Mouse (Mus musculus) forebrain, embryonic 12.5 days (tissue): Measurements from ENCODE around the gene Thumpd2. TPM values are rescaled to one million over a fixed set of nuclear protein-coding genes. Genes with fewer than 3 reads are reported as not detected.

ENCODE experiments used
- ATAC-seq: fragments of 200-750 bp; cut with Nextera tagmentation; 2 replicates; pipeline ENCODE4 v1.8.0; 2017; ENCODE audit warnings: moderate TSS enrichment; ENCODE audit not compliant: low FRiP score
- H3K27ac ChIP-seq: fragments of 300-500 bp; sonication (generic); 2 replicates; pipeline ENCODE4 v1.5.1; 2016; ENCODE audit warnings: mild to moderate bottlenecking
- H3K27me3 ChIP-seq: fragments of 300-500 bp; sonication (generic); 2 replicates; pipeline ENCODE4 v1.6.1; 2016; ENCODE audit warnings: mild to moderate bottlenecking
- H3K36me3 ChIP-seq: fragments of 300-500 bp; sonication (generic); replicated peaks from 2 replicates; pipeline ENCODE4 v1.6.1; 2016; ENCODE audit warnings: mild to moderate bottlenecking
- H3K4me1 ChIP-seq: fragments of 300-500 bp; sonication (generic); 2 replicates; pipeline ENCODE4 v1.6.1; 2016
- H3K4me2 ChIP-seq: fragments of 300-500 bp; sonication (generic); 2 replicates; pipeline ENCODE4 v1.6.1; 2016; ENCODE audit warnings: mild to moderate bottlenecking, moderate library complexity
- H3K4me3 ChIP-seq: fragments of 300-500 bp; sonication (generic); replicated peaks from 2 replicates; pipeline ENCODE4 v1.5.1; 2016; ENCODE audit warnings: mild to moderate bottlenecking
- H3K9ac ChIP-seq: fragments of 300-500 bp; sonication (generic); 2 replicates; pipeline ENCODE4 v1.6.1; 2016; ENCODE audit warnings: mild to moderate bottlenecking
- H3K9me3 ChIP-seq: fragments of 300-500 bp; sonication (generic); 2 replicates; pipeline ENCODE4 v1.6.1; 2016
- WGBS: fragments of 180-500 bp; shearing (Covaris S2); methylation state at CpG from one replicate; pipeline ENCODE4 v1.1.7; 2016; 5-methylcytosine and 5-hydroxymethylcytosine counted together
- polyA plus RNA-seq: library from polyadenylated mRNA; unstranded; fragments of >200 nt; fragmentation: Nextera tagmentation; extraction: Ambion mirVana; gene quantifications from 2 replicates; pipeline ENCODE4 v1.2.1, GENCODE M21; 2016

The Thumpd2 gene
- polyA plus RNA-seq: 15.0 and 15.5 TPM in 2 replicates

- Histone ChIP-seq H3K9ac (peak within 1 kb of the TSS; percentile 89), H3K4me3 (peak within 1 kb of the TSS; percentile 89), H3K27me3 (no peaks in the 10 kb centered on the region), H3K36me3 (0 out of 2 replicates have a peak, but pooled peaks cover 3% of the 10 kb centered on the region), H3K4me1 (peaks cover 4% of the 10 kb centered on the region; the same call in 1 of the 2 replicates), H3K27ac (no peak within 1 kb of the TSS), H3K4me2 (peak within 1 kb of the TSS; percentile 64), H3K9me3 (no peaks in the 10 kb centered on the region)
- 2% methylated on average over 29 of the region's 29 CpGs for WGBS
- ATAC-seq: peak; percentile 96
Observed at GRCm38 (mm10) chr17:81064979-81065311, at the start of gene Thumpd2. Gene Thumpd2, minus strand, starts transcription at chr17:81065082.

GRCm38 (mm10) chr17:81104237-81104636, 39.4 kb upstream of the Thumpd2 start:
- no peak for ATAC-seq
- H3K9ac ChIP-seq: no peak overlapping the region
- H3K4me1 ChIP-seq: no peaks in the 10 kb centered on the region
- H3K27ac ChIP-seq: no peak overlapping the region
- H3K9me3 ChIP-seq: no peaks in the 10 kb centered on the region
- H3K4me3 ChIP-seq: no peak overlapping the region
- no peak overlapping the region for H3K4me2 ChIP-seq
- H3K27me3 ChIP-seq: no peaks in the 10 kb centered on the region
- WGBS: 86% methylated on average over 2 of the region's 2 CpGs
- no peaks in the 10 kb centered on the region for H3K36me3 ChIP-seq

- no peak overlapping the region for H3K4me2 ChIP-seq
- no peak overlapping the region for H3K27ac ChIP-seq
- no peaks in the 10 kb centered on the region for H3K9me3 ChIP-seq
- ATAC-seq: no peak
- H3K4me1 ChIP-seq: no peaks in the 10 kb centered on the region
- 81% methylated on average over 8 of the region's 8 CpGs for WGBS
- H3K36me3 ChIP-seq: no peaks in the 10 kb centered on the region
- no peak overlapping the region for H3K4me3 ChIP-seq
- H3K27me3 ChIP-seq: no peaks in the 10 kb centered on the region
- no peak overlapping the region for H3K9ac ChIP-seq
Observed at GRCm38 (mm10) chr17:81102866-81103265, 38.0 kb upstream of the Thumpd2 start.

- no peak for ATAC-seq
- Histone ChIP-seq H3K4me3 (no peak overlapping the region), H3K27ac (no peak overlapping the region), H3K27me3 (no peaks in the 10 kb centered on the region), H3K36me3 (no peaks in the 10 kb centered on the region), H3K9ac (no peak overlapping the region), H3K9me3 (no peaks in the 10 kb centered on the region), H3K4me2 (no peak overlapping the region), H3K4me1 (no peaks in the 10 kb centered on the region)
Observed at GRCm38 (mm10) chr17:81098444-81098843, 33.6 kb upstream of the Thumpd2 start.

GRCm38 (mm10) chr17:81096490-81096889, 31.6 kb upstream of the Thumpd2 start:
- no peaks in the 10 kb centered on the region for H3K4me1 ChIP-seq
- no peak overlapping the region for H3K4me2 ChIP-seq
- no peaks in the 10 kb centered on the region for H3K27me3 ChIP-seq
- no peak overlapping the region for H3K4me3 ChIP-seq
- no peak overlapping the region for H3K27ac ChIP-seq
- ATAC-seq: no peak
- no peak overlapping the region for H3K9ac ChIP-seq
- no peaks in the 10 kb centered on the region for H3K36me3 ChIP-seq
- WGBS: 67% methylated on average over 2 of the region's 2 CpGs
- no peaks in the 10 kb centered on the region for H3K9me3 ChIP-seq

- ATAC-seq: no peak
- Histone ChIP-seq H3K9ac (no peak overlapping the region), H3K4me2 (no peak overlapping the region), H3K4me1 (no peaks in the 10 kb centered on the region), H3K4me3 (no peak overlapping the region), H3K27me3 (no peaks in the 10 kb centered on the region), H3K9me3 (no peaks in the 10 kb centered on the region), H3K27ac (no peak overlapping the region), H3K36me3 (no peaks in the 10 kb centered on the region)
- WGBS: 90% methylated on average over 5 of the region's 5 CpGs
Observed at GRCm38 (mm10) chr17:81092794-81093193, 27.9 kb upstream of the Thumpd2 start.

- Histone ChIP-seq H3K4me3 (no peak overlapping the region), H3K36me3 (no peaks in the 10 kb centered on the region), H3K9me3 (no peaks in the 10 kb centered on the region), H3K27ac (no peak overlapping the region), H3K4me1 (no peaks in the 10 kb centered on the region), H3K27me3 (no peaks in the 10 kb centered on the region), H3K9ac (no peak overlapping the region), H3K4me2 (no peak overlapping the region)
- ATAC-seq: no peak
- 78% methylated on average over 3 of the region's 3 CpGs for WGBS
Observed at GRCm38 (mm10) chr17:81088866-81089265, 24.0 kb upstream of the Thumpd2 start.

GRCm38 (mm10) chr17:81087735-81088134, 22.9 kb upstream of the Thumpd2 start:
- Histone ChIP-seq H3K4me1 (no peaks in the 10 kb centered on the region), H3K27me3 (no peaks in the 10 kb centered on the region), H3K9ac (no peak overlapping the region), H3K36me3 (no peaks in the 10 kb centered on the region), H3K9me3 (no peaks in the 10 kb centered on the region), H3K27ac (no peak overlapping the region), H3K4me3 (no peak overlapping the region), H3K4me2 (no peak overlapping the region)
- 85% methylated on average over 4 of the region's 4 CpGs for WGBS
- ATAC-seq: no peak

- H3K4me3 ChIP-seq: peak overlapping the region; percentile 89
- H3K27ac ChIP-seq: no peak overlapping the region
- H3K36me3 ChIP-seq: 0 out of 2 replicates have a peak, but pooled peaks cover 3% of the 10 kb centered on the region
- no peaks in the 10 kb centered on the region for H3K27me3 ChIP-seq
- H3K4me2 ChIP-seq: peak overlapping the region; percentile 64
- peak; percentile 28 for ATAC-seq
- H3K9ac ChIP-seq: peak overlapping the region; percentile 89
- H3K4me1 ChIP-seq: peaks cover 4% of the 10 kb centered on the region; the same call in 1 of the 2 replicates
- 18% methylated on average over 28 of the region's 28 CpGs for WGBS
- no peaks in the 10 kb centered on the region for H3K9me3 ChIP-seq
Observed at GRCm38 (mm10) chr17:81064279-81064978, 453 bp downstream of the Thumpd2 start.

GRCm38 (mm10) chr17:81063346-81063745, 1.5 kb downstream of the Thumpd2 start:
- Histone ChIP-seq H3K4me3 (no peak overlapping the region), H3K4me2 (no peak overlapping the region), H3K9ac (no peak overlapping the region), H3K27ac (no peak overlapping the region), H3K4me1 (peaks cover 4% of the 10 kb centered on the region; the same call in 1 of the 2 replicates), H3K36me3 (0 out of 2 replicates have a peak, but pooled peaks cover 3% of the 10 kb centered on the region), H3K27me3 (no peaks in the 10 kb centered on the region), H3K9me3 (no peaks in the 10 kb centered on the region)
- ATAC-seq: no peak
- WGBS: 89% methylated on average over 3 of the region's 3 CpGs

- Histone ChIP-seq H3K27ac (no peak overlapping the region), H3K9ac (no peak overlapping the region), H3K27me3 (no peaks in the 10 kb centered on the region), H3K4me3 (no peak overlapping the region), H3K36me3 (0 out of 2 replicates have a peak, but pooled peaks cover 3% of the 10 kb centered on the region), H3K4me2 (no peak overlapping the region), H3K9me3 (no peaks in the 10 kb centered on the region), H3K4me1 (peaks cover 4% of the 10 kb centered on the region; the same call in 1 of the 2 replicates)
- 82% methylated on average over 6 of the region's 6 CpGs for WGBS
- ATAC-seq: no peak
Observed at GRCm38 (mm10) chr17:81062349-81062871, 2.5 kb downstream of the Thumpd2 start.

GRCm38 (mm10) chr17:81056796-81057381, 8.0 kb downstream of the Thumpd2 start:
- Histone ChIP-seq H3K9ac (no peak overlapping the region), H3K27ac (no peak overlapping the region), H3K36me3 (peaks cover 16% of the 10 kb centered on the region; the same call in 1 of the 2 replicates), H3K4me1 (no peaks in the 10 kb centered on the region), H3K27me3 (no peaks in the 10 kb centered on the region), H3K4me2 (no peak overlapping the region), H3K4me3 (no peak overlapping the region), H3K9me3 (no peaks in the 10 kb centered on the region)
- 87% methylated on average over 8 of the region's 8 CpGs for WGBS
- ATAC-seq: no peak
